Mouse (Mus musculus) CH12.LX (cell line): Measurements from ENCODE around the gene Ascc2. TPM values are rescaled to one million over a fixed set of nuclear protein-coding genes. Genes with fewer than 3 reads are reported as not detected.

Experiments used
- DNase-seq: peaks from one replicate; pipeline ENCODE4 v3.0.0-alpha.2; 2013; ENCODE audit errors: extremely low read depth
- H3K27ac ChIP-seq: 2 replicates; pipeline ENCODE4 v1.5.1; 2012; ENCODE audit warnings: low read depth, mild to moderate bottlenecking, control low read depth, moderate library complexity; ENCODE audit not compliant: insufficient read depth
- H3K27me3 ChIP-seq: replicated peaks from 2 replicates; pipeline ENCODE3; 2012; ENCODE audit warnings: inconsistent platforms
- H3K36me3 ChIP-seq, 2 experiments: replicated peaks in 1 of 2; 2 replicates each; pipeline versions ENCODE3 to v1.6.1; 2012; ENCODE audit warnings: inconsistent platforms in 1 of 2, low read length in 1 of 2, mild to moderate bottlenecking in 1 of 2, mixed read lengths in 1 of 2, moderate library complexity in 1 of 2; ENCODE audit not compliant: control insufficient read depth in 1 of 2, insufficient read depth in 1 of 2
- H3K4me1 ChIP-seq, 2 experiments: 2 replicates each; pipeline ENCODE4 v1.6.1; 2012; ENCODE audit warnings: inconsistent platforms in 1 of 2, moderate library complexity in 1 of 2; ENCODE audit not compliant: insufficient read depth in 2 of 2, control insufficient read depth in 1 of 2
- H3K4me2 ChIP-seq: 2 replicates; pipeline ENCODE4 v1.6.1; 2012; ENCODE audit warnings: low read depth, mild to moderate bottlenecking, control low read depth; ENCODE audit not compliant: poor library complexity, insufficient read depth, severe bottlenecking
- H3K4me3 ChIP-seq, 3 experiments: fragments of 150-350 bp in 1 of 3; sonication (generic) in 1 of 3; replicated peaks in 1 of 3; 2 replicates each; pipeline versions ENCODE3 to v1.5.1; 2011 to 2012; ENCODE audit warnings: low read depth in 2 of 3, low read length in 2 of 3, mild to moderate bottlenecking in 2 of 3, moderate library complexity in 2 of 3, control low read depth in 1 of 3, improper control_type of control experiment in 1 of 3, inconsistent platforms in 1 of 3, mixed read lengths in 1 of 3; ENCODE audit not compliant: poor library complexity in 1 of 3
- H3K79me2 ChIP-seq: replicated peaks from 2 replicates; pipeline ENCODE4 v1.6.1; 2012; ENCODE audit warnings: mild to moderate bottlenecking, moderate library complexity; ENCODE audit not compliant: control insufficient read depth, poor library complexity, insufficient read depth, severe bottlenecking; ENCODE audit errors: extremely low read depth
- H3K9ac ChIP-seq: 2 replicates; pipeline ENCODE4 v1.6.1; 2012; ENCODE audit warnings: low read depth, mild to moderate bottlenecking, control low read depth, moderate library complexity; ENCODE audit not compliant: insufficient read depth
- H3K9me3 ChIP-seq: replicated peaks from 2 replicates; pipeline ENCODE3; 2012; ENCODE audit warnings: low read length, inconsistent platforms, mixed read lengths
- CHD2 ChIP-seq: IDR thresholded peaks from 2 replicates; pipeline ENCODE4 v1.6.1; 2011; ENCODE audit warnings: low read length, improper control_type of control experiment
- E2F4 ChIP-seq: IDR thresholded peaks from 2 replicates; pipeline ENCODE4 v1.6.1; 2011; ENCODE audit warnings: low read depth, low read length, improper control_type of control experiment; ENCODE audit not compliant: insufficient replicate concordance
- GABPA ChIP-seq: IDR thresholded peaks from 2 replicates; pipeline ENCODE4 v1.6.1; 2012; ENCODE audit warnings: low read depth, low read length, improper control_type of control experiment, inconsistent platforms; ENCODE audit not compliant: insufficient replicate concordance
- JUN ChIP-seq: IDR thresholded peaks from 2 replicates; pipeline ENCODE4 v1.6.1; 2011; ENCODE audit warnings: low read depth, mild to moderate bottlenecking, low read length, improper control_type of control experiment, moderate library complexity; ENCODE audit not compliant: insufficient read depth
- JUND ChIP-seq: conservative IDR thresholded peaks from 2 replicates; pipeline ENCODE4 v1.6.1; 2011; ENCODE audit warnings: low read depth, low read length, improper control_type of control experiment
- KAT2A ChIP-seq: IDR thresholded peaks from 2 replicates; pipeline ENCODE4 v1.6.1; 2012; ENCODE audit warnings: low read length, improper control_type of control experiment, inconsistent platforms; ENCODE audit not compliant: insufficient replicate concordance
- MAX ChIP-seq: IDR thresholded peaks from 2 replicates; pipeline ENCODE4 v1.6.1; 2011; ENCODE audit warnings: low read length, improper control_type of control experiment
- MEF2A ChIP-seq: IDR thresholded peaks from 2 replicates; pipeline ENCODE4 v1.6.1; 2014; ENCODE audit warnings: low read depth, mild to moderate bottlenecking, inconsistent platforms, low read length, improper control_type of control experiment, borderline replicate concordance
- MYC ChIP-seq: IDR thresholded peaks from 2 replicates; pipeline ENCODE4 v1.6.1; 2011; ENCODE audit warnings: low read depth, mild to moderate bottlenecking, improper control_type of control experiment, low read length
- NELFE ChIP-seq: IDR thresholded peaks from 2 replicates; pipeline ENCODE4 v1.6.1; 2011; ENCODE audit warnings: low read depth, low read length, improper control_type of control experiment
- NRF1 ChIP-seq: IDR thresholded peaks from 2 replicates; pipeline ENCODE4 v1.6.1; 2014; ENCODE audit warnings: low read depth, mild to moderate bottlenecking, inconsistent platforms, low read length, improper control_type of control experiment, moderate library complexity
- PAX5 ChIP-seq: IDR thresholded peaks from 2 replicates; pipeline ENCODE4 v1.6.1; 2012; ENCODE audit warnings: low read length, inconsistent platforms, mixed read lengths
- RAD21 ChIP-seq: IDR thresholded peaks from 2 replicates; pipeline ENCODE4 v1.6.1; 2011; ENCODE audit warnings: low read depth, mild to moderate bottlenecking, low read length, improper control_type of control experiment, moderate library complexity
- RCOR1 ChIP-seq: conservative IDR thresholded peaks from 2 replicates; pipeline ENCODE4 v1.6.1; 2012; ENCODE audit warnings: low read depth, mild to moderate bottlenecking, inconsistent platforms, low read length, improper control_type of control experiment
- SIN3A ChIP-seq: IDR thresholded peaks from 2 replicates; pipeline ENCODE4 v1.6.1; 2012; ENCODE audit warnings: low read length, improper control_type of control experiment, inconsistent platforms
- SMC3 ChIP-seq: IDR thresholded peaks from 2 replicates; pipeline ENCODE4 v1.6.1; 2011; ENCODE audit warnings: low read depth, low read length, improper control_type of control experiment
- TBP ChIP-seq: conservative IDR thresholded peaks from 2 replicates; pipeline ENCODE4 v1.6.1; 2011; ENCODE audit warnings: low read depth, low read length, improper control_type of control experiment
- TCF12 ChIP-seq: IDR thresholded peaks from 2 replicates; pipeline ENCODE4 v1.6.1; 2014; ENCODE audit warnings: low read depth, mild to moderate bottlenecking, inconsistent platforms, low read length, improper control_type of control experiment
- USF1 ChIP-seq: IDR thresholded peaks from 2 replicates; pipeline ENCODE4 v1.6.1; 2014; ENCODE audit warnings: low read depth, mild to moderate bottlenecking, inconsistent platforms, low read length, improper control_type of control experiment
- USF2 ChIP-seq: conservative IDR thresholded peaks from 2 replicates; pipeline ENCODE4 v1.6.1; 2011; ENCODE audit warnings: low read depth, low read length, improper control_type of control experiment
- ZC3H11A ChIP-seq: IDR thresholded peaks from 2 replicates; pipeline ENCODE4 v1.6.1; 2012; ENCODE audit warnings: low read depth, mild to moderate bottlenecking, inconsistent platforms, low read length, improper control_type of control experiment
- ZKSCAN1 ChIP-seq: IDR thresholded peaks from 2 replicates; pipeline ENCODE4 v1.6.1; 2012; ENCODE audit warnings: low read depth, inconsistent platforms, low read length, improper control_type of control experiment, borderline replicate concordance
- ZMIZ1 ChIP-seq: IDR thresholded peaks from 2 replicates; pipeline ENCODE4 v1.6.1; 2012; ENCODE audit warnings: low read depth, mild to moderate bottlenecking, inconsistent platforms, low read length, improper control_type of control experiment
- ZNF384 ChIP-seq: IDR thresholded peaks from 2 replicates; pipeline ENCODE4 v1.6.1; 2012; ENCODE audit warnings: low read depth, low read length, improper control_type of control experiment, inconsistent platforms
- dilution Hi-C: fragments of 300-500 bp; cut with MboI; formaldehyde crosslinking; loops from 2 replicates; pipeline ENCODE4 v1.14.3; 2020; ENCODE audit warnings: low sequenced_read_pairs; ENCODE audit not compliant: extremely low pct_unique_long_range_greater_than_20kb, extremely low pct_ligation_motif_present
- in situ Hi-C: fragments of 300-500 bp; cut with MboI; formaldehyde crosslinking; loops from 3 replicates; pipeline ENCODE4 v1.14.3; 2019; ENCODE audit warnings: low sequenced_read_pairs, low pct_ligation_motif_present, low pct_unique_long_range_greater_than_20kb, mixed read lengths
- polyA plus RNA-seq: library from polyadenylated mRNA; unstranded; fragments of >175 nt; gene quantifications from 2 replicates; pipeline ENCODE4 v1.2.1, GENCODE M21; 2012; ENCODE audit warnings: low read depth; ENCODE audit not compliant: insufficient read length
- total RNA-seq, 2 experiments: library from RNA; depleted of rRNA; stranded (reverse); fragments of 300-350 nt in 1 of 2; fragments of >200 nt in 1 of 2; gene quantifications; 2 replicates each; pipeline ENCODE4 v1.2.3; 2012 to 2014

Ascc2 gene
- total and polyA plus RNA-seq, 3 experiments: 25.1 to 52.9 (median 34.6) TPM

- dilution Hi-C loops: no loop called here
- no peak overlapping the region for H3K4me3 ChIP-seq
- H3K27ac ChIP-seq: no peak overlapping the region
- in situ Hi-C loops: no loop called here
- TF ChIP-seq USF1 (no peak), TBP (no peak), ZKSCAN1 (no peak), ZC3H11A (no peak), PAX5 (no peak), TCF12 (no peak), USF2 (no peak), JUND (no peak), ZNF384 (no peak), NRF1 (no peak), E2F4 (no peak), SIN3A (no peak), JUN (no peak), RAD21 (no peak), GABPA (no peak), ZMIZ1 (no peak), NELFE (no peak), MAX (no peak), CHD2 (no peak), RCOR1 (no peak)
- TF ChIP-seq, all 38 proteins: peak for 0
- Histone ChIP-seq H3K9me3 (peaks cover 3% of the 10 kb centered on the region), H3K4me2 (no peak overlapping the region), H3K79me2 (no peaks in the 10 kb centered on the region), H3K9ac (no peak overlapping the region), H3K36me3 (no peaks in the 10 kb centered on the region), H3K27me3 (peaks cover 2% of the 10 kb centered on the region), H3K4me1 (peaks cover 0 to 25% of the 10 kb centered on the region in 2 experiments; a peak in 2 of 4 replicates)
- DNase-seq: no peak
Measured at GRCm38 (mm10) chr11:4604441-4604840, 33.1 kb upstream of the Ascc2 start.

GRCm38 (mm10) chr11:4605414-4605813, 32.1 kb upstream of the Ascc2 start:
- H3K4me3 ChIP-seq: no peak overlapping the region
- H3K4me1 ChIP-seq: peaks cover 0 to 16% of the 10 kb centered on the region in 2 experiments; a peak in 2 of 4 replicates
- peaks cover 3% of the 10 kb centered on the region for H3K9me3 ChIP-seq
- no peaks in the 10 kb centered on the region for H3K36me3 ChIP-seq
- in situ Hi-C loops: no loop called here
- no peak overlapping the region for H3K27ac ChIP-seq
- H3K4me2 ChIP-seq: no peak overlapping the region
- dilution Hi-C loops: no loop called here
- H3K79me2 ChIP-seq: no peaks in the 10 kb centered on the region
- TF ChIP-seq KAT2A (no peak), TBP (no peak), SIN3A (no peak), USF1 (no peak), ZKSCAN1 (no peak), PAX5 (no peak), MEF2A (no peak), SMC3 (no peak), JUN (no peak), MYC (no peak)
- no peak overlapping the region for H3K9ac ChIP-seq
- DNase-seq: no peak
- peaks cover 2% of the 10 kb centered on the region for H3K27me3 ChIP-seq
